Mouse (Mus musculus) neural tube, embryonic 13.5 days (tissue): ENCODE data around the gene Chd3. TPM values are rescaled to one million over a fixed set of nuclear protein-coding genes. Genes with fewer than 3 reads are reported as not detected.
"Not testable (repeated sequence)": the region's sequence is repeated elsewhere in the genome, so short reads cannot be mapped to it uniquely, and the experiment has no call there.

Experiments
- ATAC-seq: fragments of 200-750 bp; cut with Nextera tagmentation; 2 replicates; pipeline ENCODE4 v1.8.0; 2017; ENCODE audit warnings: low read depth, mild to moderate bottlenecking, moderate TSS enrichment, moderate library complexity
- H3K27ac ChIP-seq: fragments of 300-500 bp; sonication (generic); replicated peaks from 2 replicates; pipeline ENCODE4 v1.5.1; 2015; ENCODE audit warnings: moderate library complexity, mild to moderate bottlenecking, inconsistent platforms
- H3K27me3 ChIP-seq: fragments of 300-500 bp; sonication (generic); 2 replicates; pipeline ENCODE4 v1.6.1; 2015; ENCODE audit warnings: mild to moderate bottlenecking, inconsistent platforms
- H3K36me3 ChIP-seq: fragments of 300-500 bp; sonication (generic); 2 replicates; pipeline ENCODE4 v1.6.1; 2015; ENCODE audit warnings: mild to moderate bottlenecking, inconsistent platforms
- H3K4me1 ChIP-seq: fragments of 300-500 bp; sonication (generic); replicated peaks from 2 replicates; pipeline ENCODE4 v1.6.1; 2015; ENCODE audit warnings: inconsistent platforms
- H3K4me2 ChIP-seq: fragments of 300-500 bp; sonication (generic); 2 replicates; pipeline ENCODE4 v1.6.1; 2015; ENCODE audit warnings: inconsistent platforms, mild to moderate bottlenecking, moderate library complexity
- H3K4me3 ChIP-seq: fragments of 300-500 bp; sonication (generic); 2 replicates; pipeline ENCODE4 v1.5.1; 2015; ENCODE audit warnings: mild to moderate bottlenecking, inconsistent platforms
- H3K9ac ChIP-seq: fragments of 300-500 bp; sonication (generic); 2 replicates; pipeline ENCODE4 v1.6.1; 2015; ENCODE audit warnings: moderate library complexity, mild to moderate bottlenecking, inconsistent platforms
- H3K9me3 ChIP-seq: fragments of 300-500 bp; sonication (generic); 2 replicates; pipeline ENCODE4 v1.6.1; 2016; ENCODE audit warnings: inconsistent platforms
- WGBS: fragments of 180-500 bp; shearing (Covaris S2); methylation state at CpG from one replicate; pipeline ENCODE4 v1.1.7; 2015; 5-methylcytosine and 5-hydroxymethylcytosine counted together
- polyA plus RNA-seq: library from polyadenylated mRNA; unstranded; fragments of >200 nt; fragmentation: Nextera tagmentation; extraction: Ambion mirVana; gene quantifications from 2 replicates; pipeline ENCODE4 v1.2.1, GENCODE M21; 2015

The Chd3 gene
- polyA plus RNA-seq, 1 experiment from 2014 or later, result 84.6 TPM

DNA sequence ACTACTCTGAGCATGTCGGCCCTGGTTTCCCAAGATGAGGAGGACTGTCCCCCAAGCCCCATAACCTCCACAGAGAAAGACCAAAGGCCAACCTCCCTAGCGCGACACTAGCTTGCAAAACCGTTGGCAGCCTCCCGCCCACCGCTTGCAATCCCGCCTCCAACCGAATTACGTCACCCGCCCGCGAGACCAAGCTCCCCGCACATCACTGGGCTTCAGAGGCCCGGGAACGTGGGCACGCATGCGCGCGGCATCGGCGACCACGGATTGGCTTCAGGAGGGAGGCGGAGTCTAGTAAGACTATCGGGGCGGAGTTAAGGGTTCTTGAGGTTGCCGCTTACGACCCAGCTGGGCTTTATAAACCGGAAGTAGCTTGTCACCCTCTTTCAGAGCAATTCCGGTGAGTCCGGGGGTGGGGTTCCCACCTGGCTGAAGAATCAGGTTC lies 45.5 kb downstream of the Chd3 start, which contains the start of the genes Cntrob and Trappc1:
TSS of gene Cntrob (minus strand) at position 109 of the 445 bp plus-strand sequence.
TSS of gene Trappc1 (plus strand) at position 314 of the 445 bp plus-strand sequence.
- ATAC-seq, result peak; percentile 94
- H3K9me3 ChIP-seq, result no peaks in the 10 kb centered on the region
- H3K4me3 ChIP-seq, result peak within 1 kb of the TSS; percentile 64
- H3K4me2 ChIP-seq, result peak within 1 kb of the TSS; percentile 95
- H3K27ac ChIP-seq, result peak within 1 kb of the TSS; percentile 88
- under 1% methylated on average over 30 of the region's 30 CpGs for WGBS
- peaks cover 20% of the 10 kb centered on the region for H3K27me3 ChIP-seq
- H3K9ac ChIP-seq, result peak within 1 kb of the TSS; percentile 90
- H3K36me3 ChIP-seq, result peaks cover 17% of the 10 kb centered on the region
- H3K4me1 ChIP-seq, result peaks cover 51% of the 10 kb centered on the region

DNA sequence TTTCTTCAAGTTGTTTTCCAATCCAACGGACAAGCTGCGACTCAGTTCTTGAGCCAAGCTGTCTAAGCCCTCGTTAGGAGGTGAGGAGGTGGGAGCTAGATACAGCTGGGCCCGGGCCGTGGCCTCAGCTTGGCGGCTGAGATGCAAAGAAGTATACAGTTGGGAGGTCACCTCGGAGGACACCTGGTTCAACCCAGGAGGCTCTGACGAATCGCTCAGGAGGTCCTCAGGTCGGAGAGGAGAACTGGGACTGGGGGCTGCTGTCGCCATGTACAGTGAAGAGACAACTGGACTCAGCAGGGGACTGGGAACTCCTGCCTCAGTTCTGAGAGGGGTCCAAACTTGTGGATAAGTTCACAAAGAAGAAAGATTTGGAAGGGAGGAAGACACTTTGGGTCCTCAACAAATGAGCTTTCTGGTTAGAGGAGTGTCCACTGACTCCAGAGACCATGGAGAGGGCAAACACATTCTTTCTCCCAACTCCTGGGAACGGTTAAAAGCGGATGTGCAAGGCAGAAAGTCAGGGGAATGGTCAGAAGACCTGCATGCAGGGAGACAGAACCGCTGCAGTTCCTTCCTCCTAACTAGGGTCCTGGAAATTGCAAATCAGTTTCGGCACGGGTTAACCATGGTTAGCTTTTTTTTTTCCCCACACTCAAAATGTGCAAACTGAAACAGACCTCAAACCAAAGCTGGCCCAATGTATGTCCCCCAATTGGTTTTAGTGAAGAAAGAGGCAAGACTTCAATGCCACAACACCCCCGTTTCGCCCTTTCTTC lies 46.3 kb downstream of the Chd3 start:
- H3K36me3 ChIP-seq, result peaks cover 25% of the 10 kb centered on the region
- H3K4me1 ChIP-seq, result peaks cover 51% of the 10 kb centered on the region
- peaks cover 12% of the 10 kb centered on the region for H3K27me3 ChIP-seq
- H3K27ac ChIP-seq, result peak overlapping the region; percentile 88
- peak overlapping the region; percentile 90 for H3K9ac ChIP-seq
- H3K4me3 ChIP-seq, result peak overlapping the region; percentile 64
- H3K9me3 ChIP-seq, result no peaks in the 10 kb centered on the region
- ATAC-seq, result no peak
- WGBS, result 26% methylated on average over 18 of the region's 18 CpGs
- peak overlapping the region; percentile 79 for H3K4me2 ChIP-seq

DNA sequence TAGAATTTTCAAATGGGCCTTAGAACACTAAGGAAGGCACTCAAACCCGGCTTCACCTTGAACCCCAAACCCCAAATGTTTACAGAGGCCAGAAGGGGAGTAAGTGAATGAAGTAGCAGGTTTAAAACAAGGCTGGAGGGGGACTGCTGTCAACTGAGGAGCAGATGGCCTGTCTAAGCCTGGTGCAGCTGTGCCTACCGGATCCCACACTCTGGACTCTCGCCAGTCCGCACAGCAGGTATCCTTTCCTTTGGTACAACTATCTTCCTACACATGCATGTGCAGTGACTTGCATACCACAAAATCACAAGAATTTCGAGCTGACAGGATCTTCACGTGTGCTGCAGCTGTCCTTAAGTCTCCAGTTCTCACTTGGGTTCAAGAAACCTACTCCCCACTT lies 47.2 kb downstream of the Chd3 start:
- WGBS, result 66% methylated on average over 6 of the region's 6 CpGs
- Histone ChIP-seq H3K9me3 (no peaks in the 10 kb centered on the region), H3K4me3 (0 out of 2 replicates have a peak overlapping the region, but pooled peaks have one; percentile 64), H3K27me3 (peaks cover 4% of the 10 kb centered on the region), H3K9ac (peak overlapping the region; percentile 90), H3K4me2 (peak overlapping the region; percentile 79), H3K4me1 (peaks cover 47% of the 10 kb centered on the region), H3K36me3 (peaks cover 34% of the 10 kb centered on the region), H3K27ac (0 out of 2 replicates have a peak overlapping the region, but pooled peaks have one; percentile 25)
- no peak for ATAC-seq

DNA sequence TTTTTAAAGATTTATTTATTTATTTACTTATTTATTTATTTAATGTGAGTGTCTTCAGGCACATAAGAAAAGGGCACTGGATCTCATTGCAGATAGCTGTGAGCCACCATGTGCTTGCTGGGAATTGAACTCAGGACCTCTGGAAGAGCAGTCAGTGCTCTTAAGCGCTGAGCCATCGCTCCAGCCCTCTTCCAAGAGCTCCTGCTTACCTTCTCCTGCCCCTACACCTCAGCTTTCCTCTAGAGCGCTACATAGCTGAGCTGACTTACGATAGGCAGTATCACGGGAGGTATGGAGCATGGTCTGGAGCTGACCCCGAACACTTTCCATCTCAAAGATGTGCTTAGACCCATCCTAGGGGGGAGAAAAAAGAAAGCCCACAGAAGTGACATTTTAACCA lies 47.6 kb downstream of the Chd3 start:
- H3K36me3 ChIP-seq, result peaks cover 38% of the 10 kb centered on the region
- H3K4me3 ChIP-seq, result 0 out of 2 replicates have a peak overlapping the region, but pooled peaks have one; percentile 64
- no peak for ATAC-seq
- 0 out of 2 replicates have a peak overlapping the region, but pooled peaks have one; percentile 25 for H3K27ac ChIP-seq
- H3K9me3 ChIP-seq, result no peaks in the 10 kb centered on the region
- peak overlapping the region; percentile 79 for H3K4me2 ChIP-seq
- 90% methylated on average over 6 of the region's 6 CpGs for WGBS
- H3K27me3 ChIP-seq, result no peaks in the 10 kb centered on the region
- peak overlapping the region; percentile 90 for H3K9ac ChIP-seq
- H3K4me1 ChIP-seq, result peaks cover 43% of the 10 kb centered on the region

DNA sequence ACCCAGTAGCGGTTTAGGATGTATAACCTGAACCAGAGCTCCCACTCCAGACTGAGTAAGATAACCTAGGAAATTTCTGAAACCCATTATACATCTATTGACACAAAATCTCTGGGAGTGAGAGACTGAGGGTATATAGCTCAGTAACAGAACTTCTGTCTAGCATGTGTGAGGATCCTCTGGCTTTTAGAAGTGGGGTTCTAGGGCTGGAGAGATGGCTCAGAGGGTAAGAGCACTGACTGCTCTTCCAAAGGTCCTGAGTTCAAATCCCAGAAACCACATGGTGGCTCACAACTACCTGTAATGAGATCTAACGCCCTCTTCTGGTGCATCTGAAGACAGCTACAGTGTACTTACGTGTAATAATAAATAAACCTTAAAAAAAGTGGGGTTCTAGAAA lies 51.2 kb downstream of the Chd3 start:
- not testable (repeated sequence) for H3K4me2 ChIP-seq, ATAC-seq, H3K4me3 ChIP-seq, H3K9me3 ChIP-seq, H3K27ac ChIP-seq, H3K9ac ChIP-seq, H3K27me3 ChIP-seq
- 89% methylated on average over 3 of the region's 3 CpGs for WGBS
- Histone ChIP-seq H3K36me3 (peaks cover 62% of the 10 kb centered on the region), H3K4me1 (peaks cover 16% of the 10 kb centered on the region)

DNA sequence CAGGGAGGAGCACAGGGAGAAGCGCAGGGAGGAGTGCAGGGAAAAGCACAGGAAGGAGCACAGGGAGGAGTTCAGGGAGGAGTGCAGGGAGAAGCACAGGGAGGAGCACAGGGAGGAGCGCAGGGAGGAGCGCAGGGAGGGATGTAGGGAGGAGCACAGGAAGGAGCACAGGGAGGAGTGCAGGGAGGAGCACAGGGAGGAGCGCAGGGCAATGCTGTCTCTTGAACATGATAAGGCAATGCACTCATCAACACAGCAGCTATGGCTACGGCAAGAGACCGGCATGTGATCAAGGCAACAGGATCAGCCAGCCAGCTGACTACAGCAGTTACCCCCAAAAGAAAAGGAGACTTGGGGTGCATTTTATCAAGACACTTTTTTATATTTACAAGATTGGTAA lies 52.8 kb downstream of the Chd3 start:
- ATAC-seq, result no peak

DNA sequence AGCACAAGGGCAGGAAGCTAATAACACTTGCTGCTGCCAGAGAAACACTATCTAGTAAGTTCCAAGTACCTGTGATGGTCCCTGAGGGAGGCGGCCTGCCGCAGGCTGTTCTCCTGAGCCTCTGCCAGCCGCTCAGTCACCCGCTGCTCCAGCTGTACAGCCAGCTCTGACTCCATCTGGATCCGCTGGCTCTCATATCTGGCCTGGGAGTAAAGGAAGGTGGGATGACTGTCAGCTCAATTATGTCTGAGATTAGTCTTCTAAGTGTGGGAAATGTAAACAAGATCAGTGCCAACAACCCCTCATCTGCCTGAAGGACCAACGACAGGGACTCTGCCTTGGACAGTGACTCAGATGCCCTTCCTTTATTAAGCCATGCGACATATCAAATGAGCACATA lies 57.9 kb downstream of the Chd3 start:
- no peak overlapping the region for H3K4me3 ChIP-seq
- no peak overlapping the region for H3K4me2 ChIP-seq
- H3K36me3 ChIP-seq, result peaks cover 76% of the 10 kb centered on the region
- no peaks in the 10 kb centered on the region for H3K4me1 ChIP-seq
- no peaks in the 10 kb centered on the region for H3K27me3 ChIP-seq
- 69% methylated on average over 7 of the region's 7 CpGs for WGBS
- no peak overlapping the region; the same call in 1 of the 2 replicates for H3K27ac ChIP-seq
- no peak overlapping the region for H3K9ac ChIP-seq
- ATAC-seq, result no peak
- no peaks in the 10 kb centered on the region for H3K9me3 ChIP-seq

More for the DNA sequence above, 52.8 kb downstream of the Chd3 start:
- H3K4me2 ChIP-seq, result no peak overlapping the region
- H3K9me3 ChIP-seq, result no peaks in the 10 kb centered on the region
- 98% methylated on average over 6 of the region's 6 CpGs for WGBS
- H3K4me3 ChIP-seq, result no peak overlapping the region
- H3K27me3 ChIP-seq, result no peaks in the 10 kb centered on the region
- no peak overlapping the region for H3K9ac ChIP-seq
- no peak overlapping the region for H3K27ac ChIP-seq
- peaks cover 68% of the 10 kb centered on the region for H3K36me3 ChIP-seq
- H3K4me1 ChIP-seq, result no peaks in the 10 kb centered on the region; the same call in 1 of the 2 replicates

DNA sequence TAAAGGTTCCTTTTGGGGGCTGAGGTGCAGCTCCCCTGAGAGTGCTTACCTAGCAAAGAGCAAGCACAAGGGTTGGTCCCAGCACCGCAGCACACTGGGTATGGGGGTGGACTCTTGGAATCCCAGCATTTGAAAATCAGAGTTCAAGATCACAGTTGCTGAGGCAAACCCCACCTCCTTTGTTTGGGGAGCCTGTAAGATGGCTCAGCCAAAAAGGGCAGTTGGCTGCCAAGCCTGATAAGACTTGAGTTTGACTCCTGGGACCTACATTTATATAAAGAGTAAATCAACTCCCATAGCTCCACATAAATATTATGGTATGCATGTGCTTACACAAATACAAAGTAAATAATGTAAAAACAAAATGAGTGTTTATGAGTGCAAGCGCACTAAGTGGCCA lies 63.2 kb downstream of the Chd3 start:
- Histone ChIP-seq H3K9ac (no peak overlapping the region), H3K4me2 (no peak overlapping the region), H3K27me3 (no peaks in the 10 kb centered on the region), H3K4me3 (no peak overlapping the region), H3K4me1 (no peaks in the 10 kb centered on the region), H3K36me3 (peaks cover 94% of the 10 kb centered on the region), H3K27ac (no peak overlapping the region), H3K9me3 (no peaks in the 10 kb centered on the region)
- WGBS, result 95% methylated on average over 2 of the region's 2 CpGs
- ATAC-seq, result no peak

DNA sequence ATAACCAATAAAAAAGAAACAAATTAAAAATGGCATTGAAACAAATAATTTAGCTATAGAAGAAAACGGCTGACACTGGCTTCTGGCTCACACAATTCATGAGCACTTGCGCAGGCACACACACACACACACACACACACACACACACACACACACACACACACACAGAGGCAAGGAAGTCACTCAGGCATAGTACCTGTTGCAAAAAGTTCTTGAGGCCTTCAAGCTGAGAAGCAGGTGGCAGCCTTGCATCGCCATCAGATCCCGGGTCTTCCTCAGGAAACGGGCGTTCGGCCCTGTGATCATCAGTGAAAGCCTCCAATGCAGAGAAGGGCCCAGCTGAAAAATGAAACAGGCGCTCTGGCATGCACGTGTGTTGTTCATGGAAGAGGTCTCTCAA lies 63.9 kb downstream of the Chd3 start:
- 93% methylated on average over 9 of the region's 9 CpGs for WGBS
- no peak overlapping the region for H3K4me3 ChIP-seq
- H3K27me3 ChIP-seq, result no peaks in the 10 kb centered on the region
- H3K27ac ChIP-seq, result no peak overlapping the region
- no peak overlapping the region for H3K4me2 ChIP-seq
- H3K9ac ChIP-seq, result no peak overlapping the region
- ATAC-seq, result no peak
- no peaks in the 10 kb centered on the region for H3K9me3 ChIP-seq
- no peaks in the 10 kb centered on the region for H3K4me1 ChIP-seq
- H3K36me3 ChIP-seq, result peaks cover 94% of the 10 kb centered on the region

DNA sequence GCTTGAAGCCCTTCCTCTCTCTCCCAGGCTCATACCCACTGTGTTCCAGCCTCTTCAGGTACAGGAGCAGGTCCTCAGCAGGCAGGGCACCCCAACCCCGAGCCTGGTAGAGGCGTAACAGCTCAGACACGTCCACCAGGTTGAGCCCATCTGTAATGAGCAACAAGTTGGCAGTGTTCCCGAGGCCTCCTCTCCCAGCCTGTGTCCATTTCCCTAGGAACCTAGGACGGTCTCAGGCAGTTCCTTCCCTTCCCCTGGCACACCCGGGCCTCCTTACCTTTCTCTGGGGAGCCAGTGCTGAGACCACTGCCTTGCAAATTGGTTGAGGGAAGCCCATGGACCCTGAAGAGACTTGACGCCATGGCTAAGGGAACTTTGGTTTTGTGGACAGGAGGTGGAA lies 66.4 kb downstream of the Chd3 start:
- H3K27ac ChIP-seq, result no peak overlapping the region
- H3K4me1 ChIP-seq, result no peaks in the 10 kb centered on the region
- no peak overlapping the region for H3K4me3 ChIP-seq
- no peaks in the 10 kb centered on the region for H3K27me3 ChIP-seq
- peaks cover 85% of the 10 kb centered on the region for H3K36me3 ChIP-seq
- H3K9me3 ChIP-seq, result no peaks in the 10 kb centered on the region
- H3K4me2 ChIP-seq, result no peak overlapping the region
- 90% methylated on average over 7 of the region's 7 CpGs for WGBS
- H3K9ac ChIP-seq, result no peak overlapping the region
- no peak for ATAC-seq

DNA sequence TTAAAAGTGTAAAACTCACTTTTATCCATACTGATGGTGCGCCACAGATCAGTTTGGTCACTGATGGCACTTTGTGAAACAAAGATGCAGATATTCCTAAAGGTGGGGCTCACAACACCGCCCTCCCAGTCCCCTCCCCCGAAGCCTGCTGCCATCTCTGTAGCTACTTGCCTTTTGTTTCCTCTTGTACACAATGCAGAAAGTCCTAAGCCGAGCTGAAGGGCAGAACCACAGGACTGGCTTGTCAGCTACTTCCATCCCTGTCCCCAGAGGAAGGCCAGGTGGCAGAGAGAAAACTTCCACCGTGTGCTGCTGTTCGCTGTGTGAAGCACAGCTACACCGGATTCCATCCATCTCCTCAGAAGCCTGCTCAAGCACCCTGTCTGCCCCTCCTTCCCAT lies 71.0 kb downstream of the Chd3 start:
- Histone ChIP-seq H3K36me3 (peaks cover 48% of the 10 kb centered on the region), H3K27me3 (no peaks in the 10 kb centered on the region), H3K27ac (no peak overlapping the region), H3K4me1 (no peaks in the 10 kb centered on the region), H3K4me2 (no peak overlapping the region), H3K9me3 (no peaks in the 10 kb centered on the region), H3K4me3 (no peak overlapping the region), H3K9ac (no peak overlapping the region)
- ATAC-seq, result no peak
- 80% methylated on average over 7 of the region's 7 CpGs for WGBS

DNA sequence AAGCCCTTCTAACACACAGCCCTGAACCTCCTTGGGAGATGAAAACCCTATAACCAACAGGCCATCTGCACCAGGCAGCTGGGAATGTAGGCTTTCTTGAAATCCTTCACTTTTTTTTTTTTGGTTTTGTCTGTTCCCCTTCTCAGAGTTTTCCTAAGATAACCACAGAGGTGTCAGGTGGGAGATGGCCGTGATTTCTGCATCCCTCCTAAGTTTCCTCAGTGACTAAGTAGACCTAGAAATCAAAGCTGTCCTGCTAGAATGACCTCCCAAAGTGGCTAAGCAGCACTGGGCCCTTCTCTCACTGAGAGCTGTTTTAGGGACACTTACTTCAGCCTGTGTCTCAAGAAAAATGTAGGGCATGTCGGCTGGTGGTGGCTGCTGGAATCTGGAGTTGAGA lies 71.4 kb downstream of the Chd3 start:
- Histone ChIP-seq H3K4me1 (no peaks in the 10 kb centered on the region), H3K27ac (no peak overlapping the region), H3K9ac (no peak overlapping the region), H3K4me3 (no peak overlapping the region), H3K36me3 (peaks cover 43% of the 10 kb centered on the region), H3K4me2 (no peak overlapping the region), H3K27me3 (no peaks in the 10 kb centered on the region), H3K9me3 (no peaks in the 10 kb centered on the region)
- no peak for ATAC-seq
- 86% methylated on average over 2 of the region's 2 CpGs for WGBS
